Mouse (Mus musculus) G1E (cell line): ENCODE data around the gene Gm9821. TPM values are rescaled to one million over a fixed set of nuclear protein-coding genes. Genes with fewer than 3 reads are reported as not detected.
A peak's percentile ranks its signal among the peaks of the same experiment; 100 is the strongest.

Source experiments
- ATAC-seq: 2 replicates; pipeline ENCODE4 v1.8.0; 2016; ENCODE audit warnings: mild to moderate bottlenecking; ENCODE audit not compliant: insufficient number of reproducible peaks, poor library complexity, low FRiP score, severe bottlenecking; ENCODE audit errors: extremely low read depth
- DNase-seq: peaks from one replicate; pipeline ENCODE4 v3.0.0; 2012; ENCODE audit warnings: low spot score
- H3K27me3 ChIP-seq: 2 replicates; pipeline ENCODE4 v1.6.1; 2012; ENCODE audit warnings: mild to moderate bottlenecking, low read length, inconsistent platforms; ENCODE audit not compliant: insufficient read depth
- H3K36me3 ChIP-seq: replicated peaks from 2 replicates; pipeline ENCODE3; 2012; ENCODE audit warnings: mild to moderate bottlenecking, inconsistent platforms
- H3K4me1 ChIP-seq: 2 replicates; pipeline ENCODE4 v1.6.1; 2012; ENCODE audit warnings: low read depth, low read length, inconsistent platforms, mixed read lengths; ENCODE audit not compliant: insufficient read depth
- H3K4me3 ChIP-seq: 2 replicates; pipeline ENCODE4 v1.5.1; 2012; ENCODE audit warnings: low read depth, mild to moderate bottlenecking, inconsistent platforms, low read length, moderate library complexity, mixed read lengths
- H3K9me3 ChIP-seq: replicated peaks from 2 replicates; pipeline ENCODE4 v1.6.1; 2012; ENCODE audit warnings: inconsistent platforms
- CTCF ChIP-seq: IDR thresholded peaks from 2 replicates; pipeline ENCODE4 v1.5.1; 2012; ENCODE audit warnings: low read depth, low read length, inconsistent platforms, mixed read lengths
- GATA1 ChIP-seq: IDR thresholded peaks from 2 replicates; pipeline ENCODE4 v1.6.1; 2012; ENCODE audit warnings: borderline replicate concordance, low read length, inconsistent platforms, mixed read lengths
- GATA2 ChIP-seq: IDR thresholded peaks from 2 replicates; pipeline ENCODE4 v1.6.1; 2012; ENCODE audit warnings: low read depth, low read length, inconsistent platforms, borderline replicate concordance
- POLR2AphosphoS5 ChIP-seq: IDR thresholded peaks from 2 replicates; pipeline ENCODE4 v1.6.1; 2012; ENCODE audit warnings: low read depth, low read length, inconsistent platforms; ENCODE audit not compliant: insufficient replicate concordance
- TAL1 ChIP-seq: conservative IDR thresholded peaks from 2 replicates; pipeline ENCODE4 v1.6.1; 2012; ENCODE audit warnings: low read depth, low read length, inconsistent platforms, mixed read lengths
- polyA plus RNA-seq: library from polyadenylated mRNA; stranded (reverse); fragments of >175 nt; gene quantifications from 2 replicates; pipeline ENCODE4 v1.2.3, GENCODE M21; 2012
- total RNA-seq, 2 experiments: library from RNA; stranded (forward) in 1 of 2; stranded (reverse) in 1 of 2; fragments of 200-1000 nt in 1 of 2; fragments of >200 nt in 1 of 2; fragmentation: Nextera tagmentation in 1 of 2; gene quantifications; 2 replicates each; pipeline ENCODE4 v1.2.3; 2014 to 2017

Gene Gm9821
- total and polyA plus RNA-seq, 3 experiments, result 0.10 to 1.6 TPM; not detected in 1

DNA sequence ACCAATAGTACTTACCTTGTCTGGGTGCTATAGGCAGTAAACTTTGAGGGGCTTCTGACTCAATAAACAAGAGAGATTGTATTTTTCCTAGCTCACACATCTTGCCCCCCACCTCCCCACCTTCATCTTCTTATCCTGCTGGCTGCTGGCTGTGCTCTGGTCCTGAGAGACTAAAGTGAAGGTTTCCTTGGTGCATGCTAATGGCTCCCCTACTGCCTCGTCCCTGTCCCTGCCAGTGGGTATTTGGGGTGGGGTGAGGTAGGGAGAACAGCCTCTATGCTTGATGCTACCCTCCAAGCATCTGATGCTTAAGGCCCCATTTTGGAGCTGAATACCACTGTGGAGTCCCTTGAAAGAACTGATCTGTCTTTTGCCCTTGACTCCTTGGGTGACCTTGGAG lies 20.8 kb upstream of the Gm9821 start:
- DNase-seq, result no peak
- H3K9me3 ChIP-seq, result peaks cover 30% of the 10 kb centered on the region
- peaks cover 55% of the 10 kb centered on the region for H3K27me3 ChIP-seq
- ATAC-seq, result no peak
- H3K4me3 ChIP-seq, result no peak overlapping the region
- peaks cover under 1% of the 10 kb centered on the region for H3K36me3 ChIP-seq
- TF ChIP-seq CTCF, result no peak
- no peak for TF ChIP-seq TAL1
- TF ChIP-seq GATA2, result no peak
- no peak for TF ChIP-seq POLR2AphosphoS5
- TF ChIP-seq GATA1, result no peak
- H3K4me1 ChIP-seq, result peaks cover 23% of the 10 kb centered on the region

DNA sequence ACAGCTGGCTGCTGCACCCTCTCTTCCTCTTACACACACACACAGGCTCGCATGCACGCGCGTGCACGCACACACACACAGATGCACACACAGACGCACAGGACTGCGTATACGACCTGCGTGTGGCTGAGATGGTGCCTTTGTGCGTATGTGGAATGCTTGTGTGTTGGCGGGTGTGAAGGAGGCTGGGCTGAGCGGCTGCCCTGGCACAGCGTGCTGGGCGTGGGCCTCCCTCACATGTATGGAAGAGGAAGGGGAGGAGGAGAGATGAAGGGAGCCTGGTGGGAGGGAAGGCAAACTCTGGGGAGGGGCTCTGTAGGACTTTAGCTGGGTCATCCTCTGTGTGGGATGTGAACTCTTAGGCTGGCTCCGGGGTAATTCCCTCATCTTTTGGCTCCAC lies 20.1 kb upstream of the Gm9821 start:
- peaks cover 6% of the 10 kb centered on the region for H3K36me3 ChIP-seq
- peaks cover 55% of the 10 kb centered on the region for H3K27me3 ChIP-seq
- ATAC-seq, result no peak
- TF ChIP-seq TAL1, result no peak
- TF ChIP-seq CTCF, result no peak
- TF ChIP-seq GATA1, result no peak
- TF ChIP-seq GATA2, result no peak
- no peak for TF ChIP-seq POLR2AphosphoS5
- peaks cover 25% of the 10 kb centered on the region for H3K4me1 ChIP-seq
- H3K9me3 ChIP-seq, result peaks cover 30% of the 10 kb centered on the region
- no peak for DNase-seq
- no peak overlapping the region for H3K4me3 ChIP-seq

DNA sequence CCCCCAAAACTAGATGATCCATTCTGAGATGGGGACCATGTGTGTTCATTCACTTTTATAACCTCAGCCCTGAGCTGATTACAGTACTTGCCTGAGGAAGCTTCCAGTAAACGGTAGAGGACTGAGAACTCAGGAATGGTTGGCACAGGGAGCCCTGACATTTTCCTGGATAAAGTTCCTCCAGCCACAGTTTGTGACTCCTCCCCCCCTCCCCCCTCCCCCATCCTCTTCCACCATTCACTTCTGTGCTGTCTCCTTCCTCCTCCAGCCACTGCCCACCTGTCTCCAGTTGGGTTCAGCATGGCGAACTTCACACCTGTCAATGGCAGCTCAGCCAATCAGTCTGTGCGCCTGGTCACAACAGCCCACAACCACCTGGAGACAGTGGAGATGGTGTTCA lies 18.6 kb upstream of the Gm9821 start, which contains the start of gene Chrm4:
Gene Chrm4 (plus strand): TSS at position 301 of the 400 bp plus-strand sequence.
- Histone ChIP-seq H3K4me3 (peak within 1 kb of the TSS; percentile 14; the same call in 1 of the 2 replicates), H3K36me3 (peaks cover 19% of the 10 kb centered on the region), H3K4me1 (peaks cover 41% of the 10 kb centered on the region), H3K9me3 (peaks cover 21% of the 10 kb centered on the region), H3K27me3 (peaks cover 58% of the 10 kb centered on the region)
- ATAC-seq, result no peak
- no peak for DNase-seq
- no peak for TF ChIP-seq GATA1
- no peak for TF ChIP-seq TAL1

DNA sequence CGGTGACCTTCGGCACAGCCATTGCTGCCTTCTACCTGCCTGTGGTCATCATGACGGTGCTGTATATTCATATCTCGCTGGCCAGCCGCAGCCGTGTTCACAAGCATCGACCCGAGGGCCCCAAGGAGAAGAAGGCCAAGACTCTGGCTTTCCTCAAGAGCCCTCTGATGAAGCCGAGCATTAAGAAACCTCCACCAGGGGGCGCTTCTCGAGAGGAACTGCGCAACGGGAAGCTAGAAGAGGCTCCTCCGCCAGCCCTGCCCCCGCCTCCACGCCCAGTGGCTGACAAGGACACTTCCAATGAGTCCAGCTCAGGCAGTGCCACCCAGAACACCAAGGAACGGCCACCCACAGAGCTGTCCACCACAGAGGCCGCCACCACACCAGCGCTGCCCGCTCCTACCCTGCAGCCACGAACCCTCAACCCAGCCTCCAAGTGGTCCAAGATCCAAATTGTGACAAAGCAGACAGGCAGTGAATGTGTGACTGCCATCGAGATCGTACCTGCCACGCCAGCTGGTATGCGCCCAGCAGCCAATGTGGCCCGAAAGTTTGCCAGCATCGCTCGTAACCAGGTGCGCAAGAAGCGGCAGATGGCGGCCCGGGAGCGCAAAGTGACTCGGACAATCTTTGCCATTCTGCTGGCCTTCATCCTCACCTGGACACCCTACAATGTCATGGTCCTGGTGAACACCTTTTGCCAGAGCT lies 17.5 kb upstream of the Gm9821 start:
- H3K36me3 ChIP-seq, result peaks cover 25% of the 10 kb centered on the region
- peaks cover 51% of the 10 kb centered on the region for H3K27me3 ChIP-seq
- peaks cover 51% of the 10 kb centered on the region for H3K4me1 ChIP-seq
- peaks cover 11% of the 10 kb centered on the region for H3K9me3 ChIP-seq
- DNase-seq, result peak; percentile 60
- ATAC-seq, result no peak
- TF ChIP-seq CTCF, result peak; percentile 36
- no peak for TF ChIP-seq POLR2AphosphoS5
- H3K4me3 ChIP-seq, result peak overlapping the region; percentile 14; the same call in 1 of the 2 replicates

DNA sequence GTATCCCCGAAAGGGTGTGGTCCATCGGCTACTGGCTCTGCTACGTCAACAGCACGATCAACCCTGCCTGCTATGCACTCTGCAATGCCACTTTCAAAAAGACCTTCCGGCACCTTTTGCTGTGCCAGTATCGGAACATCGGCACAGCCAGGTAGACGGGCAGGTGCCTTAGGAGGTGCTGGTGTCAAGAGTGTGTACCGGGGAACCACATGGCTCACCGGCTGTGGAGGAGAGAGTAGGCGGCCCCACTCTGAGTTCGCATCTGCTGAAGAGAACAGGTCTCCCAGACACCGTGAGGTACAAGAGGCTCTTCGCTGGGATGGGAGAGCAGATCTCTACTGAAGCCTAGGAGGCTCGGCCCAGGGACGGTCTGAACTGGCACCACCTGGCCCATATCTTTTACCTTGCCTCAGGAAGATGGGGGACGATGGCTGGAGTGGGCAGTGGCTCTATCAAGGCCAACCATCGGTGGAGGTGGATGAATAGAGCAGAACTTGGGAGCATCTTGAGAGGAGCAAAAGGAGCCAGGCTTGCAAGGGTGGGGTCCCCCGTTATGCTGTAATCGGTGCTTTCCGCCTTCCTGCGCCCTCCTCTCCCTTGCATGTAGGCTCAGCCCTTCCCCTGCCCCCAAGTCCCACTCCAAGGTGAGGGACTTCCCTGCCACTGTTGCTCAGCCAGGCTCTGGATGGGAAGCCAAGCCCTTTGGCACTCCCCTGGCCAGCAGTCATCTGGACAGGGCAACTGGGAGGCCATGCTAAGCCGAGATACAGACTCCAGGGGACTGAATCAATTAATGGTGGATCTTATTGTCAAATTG lies 16.8 kb upstream of the Gm9821 start:
- peaks cover 3% of the 10 kb centered on the region for H3K9me3 ChIP-seq
- peak; percentile 2 for DNase-seq
- H3K36me3 ChIP-seq, result peaks cover 33% of the 10 kb centered on the region
- no peak overlapping the region for H3K4me3 ChIP-seq
- H3K27me3 ChIP-seq, result peaks cover 43% of the 10 kb centered on the region
- TF ChIP-seq CTCF, result no peak
- no peak for TF ChIP-seq POLR2AphosphoS5
- peaks cover 58% of the 10 kb centered on the region for H3K4me1 ChIP-seq
- no peak for ATAC-seq

DNA sequence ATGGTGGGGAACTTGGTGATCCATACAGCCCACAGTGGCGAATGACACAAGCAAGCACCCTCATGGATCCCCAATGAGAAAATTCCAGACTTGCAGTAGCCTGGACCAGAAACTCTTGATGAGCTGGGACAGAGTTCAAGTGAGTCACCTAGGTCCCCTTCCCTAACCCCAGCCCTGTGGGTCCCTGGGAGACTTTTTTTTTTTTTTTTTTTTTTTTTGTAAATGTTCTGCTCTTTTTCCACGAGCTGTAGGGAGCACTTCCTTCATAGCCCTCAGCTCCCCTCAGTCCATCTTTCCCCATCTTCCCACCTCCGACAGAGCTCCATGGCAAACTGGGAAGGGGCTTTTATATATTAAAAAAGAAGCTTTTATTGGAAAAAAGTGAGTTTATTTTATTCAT lies 16.0 kb upstream of the Gm9821 start:
- Histone ChIP-seq H3K4me1 (peaks cover 66% of the 10 kb centered on the region), H3K27me3 (peaks cover 40% of the 10 kb centered on the region), H3K9me3 (no peaks in the 10 kb centered on the region), H3K4me3 (no peak overlapping the region), H3K36me3 (peaks cover 40% of the 10 kb centered on the region)
- ATAC-seq (no peak), DNase-seq (no peak)
- TF ChIP-seq GATA2, result no peak
- TF ChIP-seq POLR2AphosphoS5, result no peak
- no peak for TF ChIP-seq GATA1
- no peak for TF ChIP-seq TAL1
- no peak for TF ChIP-seq CTCF

DNA sequence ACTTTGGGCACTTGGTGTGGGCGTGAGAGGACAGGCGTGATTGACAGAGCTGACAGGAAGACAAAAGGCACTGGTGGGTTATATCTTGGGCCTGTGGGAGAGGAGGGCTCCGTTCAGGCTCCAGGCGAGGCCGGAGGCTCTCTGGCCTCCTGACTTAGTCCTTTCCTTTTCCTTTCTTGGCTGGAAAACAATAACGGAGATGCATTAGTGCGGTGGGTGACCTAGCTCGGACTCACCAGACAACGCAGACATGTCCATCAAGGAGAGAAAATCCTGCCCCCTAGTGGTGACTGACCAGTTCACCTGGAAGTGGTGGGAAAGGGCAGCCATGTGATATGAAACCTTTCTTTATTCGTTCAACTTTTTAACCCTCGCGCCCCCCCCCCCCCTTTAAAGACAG lies 15.6 kb upstream of the Gm9821 start:
- Histone ChIP-seq H3K27me3 (peaks cover 40% of the 10 kb centered on the region), H3K9me3 (no peaks in the 10 kb centered on the region), H3K4me1 (peaks cover 70% of the 10 kb centered on the region), H3K4me3 (no peak overlapping the region), H3K36me3 (peaks cover 45% of the 10 kb centered on the region)
- ATAC-seq, result no peak
- TF ChIP-seq GATA1 (no peak), GATA2 (no peak)
- peak; percentile 45 for DNase-seq
